Mouse (Mus musculus): ENCODE results near the gene Ppil1.

GRCm38 (mm10) chr17:29300926-29301325 is 36.9 kb upstream of the Ppil1 start:
- TF ChIP-seq CTCF (IDR thresholded peaks at IDR 0.05; ENCODE audit: low read depth) (no peak), EP300 (IDR thresholded peaks at IDR 0.05; ENCODE audit: low read depth) (no peak)

Data from liver, postnatal 0 days (tissue).